Mouse (Mus musculus) C2C12 (cell line): ENCODE measurements around the gene Atf1.

Experiments used
- CTCF ChIP-seq: IDR thresholded peaks from one replicate; pipeline ENCODE4 v1.5.1; 2011; ENCODE audit not compliant: control insufficient read depth, insufficient read depth, insufficient read length
- MAX ChIP-seq: IDR thresholded peaks from one replicate; pipeline ENCODE4 v1.6.1; 2011; ENCODE audit warnings: mild to moderate bottlenecking, control low read depth
- MYOD1 ChIP-seq: IDR thresholded peaks from one replicate; pipeline ENCODE4 v1.6.1; 2011; ENCODE audit warnings: low read depth; ENCODE audit not compliant: control insufficient read depth, insufficient read length
- MYOG ChIP-seq: IDR thresholded peaks from one replicate; pipeline ENCODE4 v1.6.1; 2011; ENCODE audit not compliant: control insufficient read depth, insufficient read length; ENCODE audit errors: extremely low read depth
- USF1 ChIP-seq: IDR thresholded peaks from one replicate; pipeline ENCODE4 v1.6.1; 2011; ENCODE audit warnings: low read depth, mild to moderate bottlenecking, control low read depth, moderate library complexity

GRCm38 (mm10) chr15:100184821-100185496 lies 42.7 kb upstream of the Atf1 start:
- TF ChIP-seq CTCF (no peak), MAX (no peak), MYOD1 (no peak), USF1 (no peak), MYOG (no peak)
